Mouse (Mus musculus) yolk sac, embryonic 10.5 days (tissue): ENCODE results near the gene Olfr1057.
"Not testable (repeated sequence)": the region's sequence is repeated elsewhere in the genome, so short reads cannot be mapped to it uniquely, and the experiment has no call there.

ENCODE experiments used
- DNase-seq: peaks from one replicate; pipeline ENCODE4 v3.0.0-alpha.2; 2017; ENCODE audit warnings: low spot score

The Olfr1057 gene

DNA sequence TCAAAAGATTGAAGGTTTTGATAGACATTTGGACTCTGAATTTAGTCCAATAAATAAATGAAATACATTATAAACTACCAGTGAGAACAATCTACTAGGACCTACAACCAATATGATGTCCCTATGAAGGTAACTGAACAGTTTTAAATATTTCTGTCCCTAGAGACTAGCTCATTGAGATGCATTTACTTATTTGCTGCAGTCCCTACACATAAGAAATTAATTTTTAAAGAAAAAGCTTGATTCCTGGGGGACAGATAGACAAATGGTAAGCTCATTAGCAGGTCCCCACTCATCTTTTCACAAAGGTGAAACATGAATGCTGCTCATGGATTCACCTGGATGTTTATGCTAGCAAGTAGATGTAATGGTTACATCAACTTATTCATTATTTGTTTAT lies at the start of gene Olfr1057:
Gene Olfr1057, minus strand, starts transcription at position 101 of the 400 bp plus-strand sequence.
- no peak for DNase-seq

DNA sequence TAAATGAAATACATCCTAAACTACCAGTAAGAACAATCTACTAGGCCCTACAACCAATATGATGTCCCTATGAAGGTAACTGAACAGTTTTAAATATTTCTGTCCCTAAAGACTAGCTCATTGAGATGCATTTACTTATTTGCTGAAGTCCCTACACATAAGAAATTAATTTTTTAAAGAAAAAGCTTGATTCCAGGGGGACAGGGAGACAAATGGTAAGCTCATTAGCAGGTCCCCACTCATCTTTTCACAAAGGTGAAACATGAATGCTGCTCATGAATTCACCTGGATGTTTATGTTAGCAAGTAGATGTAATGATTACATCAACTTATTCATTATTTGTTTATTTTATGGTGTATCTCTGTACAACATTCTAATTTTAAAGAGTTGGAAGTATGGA lies 48.5 kb upstream of the Olfr1057 start, which contains the start of gene Olfr1062:
Gene Olfr1062, minus strand, starts transcription at position 101 of the 400 bp plus-strand sequence.
- DNase-seq = not testable (repeated sequence)

DNA sequence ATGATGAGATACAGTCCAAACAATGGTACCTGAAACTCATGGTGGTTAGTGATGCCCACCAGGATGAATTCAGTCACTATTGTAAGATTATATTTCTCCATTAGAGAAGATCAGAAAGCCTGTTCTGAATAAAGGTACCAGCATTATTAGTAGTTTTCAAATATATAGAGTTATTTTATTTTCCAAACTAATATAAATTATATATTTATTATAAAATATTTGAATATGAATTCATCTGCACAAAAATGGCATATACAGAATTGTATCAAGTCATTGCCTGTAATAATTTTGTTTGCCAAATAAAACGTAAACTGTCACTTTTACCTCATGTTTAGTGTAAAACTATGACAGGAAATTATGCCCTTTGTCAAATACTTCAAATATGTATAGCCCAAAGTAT lies 35.8 kb upstream of the Olfr1057 start, which contains the start of gene Olfr1061:
Gene Olfr1061, minus strand, starts transcription at position 101 of the 400 bp plus-strand sequence.
- no peak for DNase-seq

DNA sequence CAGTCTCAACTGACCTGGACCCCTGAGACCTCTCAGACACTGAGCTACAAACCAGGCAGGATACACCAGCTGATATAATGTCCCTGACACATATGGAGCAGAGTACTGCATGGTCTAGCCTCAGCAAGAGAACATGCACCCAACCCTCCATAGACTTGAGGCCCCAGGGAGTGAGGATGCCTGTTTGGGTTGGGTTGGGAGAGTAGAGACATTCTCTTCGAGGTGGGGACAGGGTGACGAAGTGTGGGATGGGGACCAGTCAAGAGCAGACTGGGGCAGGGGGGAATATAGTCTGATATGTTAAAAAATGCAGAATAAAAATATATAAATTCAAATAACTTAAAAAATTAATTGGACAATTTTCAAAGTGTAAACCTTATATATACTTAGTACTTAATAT lies 16.9 kb upstream of the Olfr1057 start:
- no peak for DNase-seq

DNA sequence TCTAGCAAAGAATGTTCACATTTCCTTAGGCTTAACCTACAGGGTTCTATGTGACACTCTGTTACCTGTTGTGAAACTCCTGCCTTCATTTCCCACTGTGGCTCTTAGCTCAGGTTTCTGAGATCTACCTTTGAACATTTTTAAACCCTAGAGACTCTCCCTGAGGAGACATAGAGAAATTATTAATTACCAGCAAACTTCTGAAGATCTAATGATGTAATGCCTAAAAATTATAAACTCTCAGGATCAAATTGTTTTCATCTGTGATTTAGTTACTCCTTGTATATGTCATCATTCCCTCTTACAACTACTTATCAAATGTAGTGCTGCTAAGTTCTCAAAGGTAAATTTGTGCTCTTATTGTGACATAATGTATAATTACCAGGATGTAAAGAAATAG lies 10.3 kb upstream of the Olfr1057 start, which contains the start of gene Olfr1058:
Gene Olfr1058, minus strand, starts transcription at position 101 of the 400 bp plus-strand sequence.
- not testable (repeated sequence) for DNase-seq

DNA sequence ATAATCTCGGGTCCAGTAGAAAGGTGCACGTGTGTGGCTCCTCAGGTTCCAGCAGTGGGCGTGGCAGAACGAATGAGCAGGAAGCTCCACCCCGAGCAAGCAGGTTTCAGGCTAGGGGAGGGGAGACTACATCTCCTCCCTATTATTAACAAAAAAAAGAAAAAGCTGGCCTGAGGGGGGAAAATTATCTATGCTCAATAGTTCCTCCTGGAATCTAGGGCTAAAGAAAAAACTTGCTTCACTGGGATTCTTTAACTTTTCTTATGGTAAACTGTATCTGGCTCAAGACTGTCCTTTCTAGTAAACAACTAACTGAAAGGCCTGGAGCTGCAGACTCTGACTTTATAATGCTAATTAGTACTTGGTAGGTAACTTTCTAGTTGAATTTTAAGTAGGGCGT lies 11.9 kb downstream of the Olfr1057 start:
- not testable (repeated sequence) for DNase-seq

DNA sequence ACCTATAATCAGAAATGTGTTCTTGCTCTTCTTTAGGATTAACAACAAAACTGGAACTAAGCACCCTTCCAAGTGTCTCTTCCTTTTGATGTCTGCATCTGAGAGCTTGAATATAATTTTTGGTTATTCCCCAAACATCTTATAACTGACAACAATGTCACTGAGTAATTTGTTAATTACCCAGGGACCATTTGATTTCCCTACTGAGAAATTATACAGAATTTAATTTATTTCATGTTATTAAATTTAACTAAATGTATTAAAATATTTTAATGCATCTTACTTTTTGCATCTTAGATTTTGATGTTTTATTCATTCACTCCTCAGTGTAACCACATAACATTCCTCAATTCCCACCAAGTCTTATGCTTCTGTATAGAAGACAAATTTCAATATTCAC lies 15.8 kb downstream of the Olfr1057 start, which contains the start of gene Olfr1056:
Gene Olfr1056, minus strand, starts transcription at position 101 of the 400 bp plus-strand sequence.
- DNase-seq = no peak

DNA sequence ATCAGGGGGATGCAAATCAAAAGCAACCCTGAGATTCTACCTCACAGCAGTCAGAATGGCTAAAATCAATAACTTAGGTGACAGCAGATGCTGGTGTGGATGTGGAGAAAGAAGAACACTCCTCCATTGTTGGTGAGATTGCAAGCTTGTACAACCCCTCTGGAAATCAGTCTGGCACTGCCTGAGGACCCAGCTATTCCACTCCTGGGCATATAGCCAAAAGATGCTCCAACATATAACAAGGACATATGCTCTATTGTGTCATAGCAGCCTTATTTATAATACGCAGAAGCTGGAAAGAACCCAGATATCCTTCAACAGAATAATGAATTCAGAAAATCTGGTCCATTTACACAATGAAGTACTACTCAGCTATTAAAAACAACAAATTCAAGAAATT lies 26.4 kb downstream of the Olfr1057 start:
- not testable (repeated sequence) for DNase-seq

DNA sequence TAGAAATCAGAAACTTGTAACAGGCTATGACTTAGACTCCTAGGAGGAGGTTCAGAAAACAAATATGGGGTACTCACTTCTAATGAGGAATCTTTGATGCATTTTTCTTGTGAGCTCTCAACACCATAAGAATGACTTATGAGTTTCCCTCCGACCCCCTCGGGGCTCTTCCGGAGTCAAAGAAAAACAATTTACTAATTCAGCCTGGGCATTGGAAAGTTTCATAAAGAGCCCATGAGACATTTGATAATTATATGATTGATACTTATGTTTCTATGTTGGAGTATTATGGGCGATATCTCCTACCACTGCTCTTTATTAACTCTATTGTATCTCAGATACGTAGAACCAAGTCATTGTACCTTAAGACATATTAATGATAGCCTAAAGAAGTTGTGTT lies 28.0 kb downstream of the Olfr1057 start, which contains the start of gene Olfr1055:
Gene Olfr1055, minus strand, starts transcription at position 101 of the 400 bp plus-strand sequence.
- no peak for DNase-seq

DNA sequence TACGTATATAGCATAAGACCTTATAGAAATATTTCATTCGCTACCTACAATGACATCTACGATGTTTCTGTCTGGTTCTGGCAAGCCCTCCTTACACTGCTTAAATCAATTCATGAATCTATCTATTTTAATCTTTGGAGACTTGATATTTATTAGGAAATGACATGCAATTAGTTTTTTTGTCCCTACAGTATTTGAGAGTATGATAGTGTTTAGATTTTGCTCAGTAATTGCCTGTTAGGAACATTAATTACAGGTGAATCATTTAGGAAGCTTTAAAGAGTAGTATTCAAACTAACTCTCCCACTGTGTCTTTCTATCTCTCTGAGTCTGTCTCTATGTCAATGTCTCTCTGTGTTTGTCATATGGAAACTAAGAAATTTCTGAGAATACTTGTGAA lies 42.9 kb downstream of the Olfr1057 start, which contains the start of gene Olfr1054:
Gene Olfr1054, minus strand, starts transcription at position 101 of the 400 bp plus-strand sequence.
- DNase-seq = no peak
